Mouse (Mus musculus): Measurements from ENCODE around the gene Csf2rb.
A peak's percentile ranks its signal among the peaks of the same experiment; 100 is the strongest.
"Not testable (repeated sequence)": the region's sequence is repeated elsewhere in the genome, so short reads cannot be mapped to it uniquely, and the experiment has no call there.

Csf2rb gene

DNA sequence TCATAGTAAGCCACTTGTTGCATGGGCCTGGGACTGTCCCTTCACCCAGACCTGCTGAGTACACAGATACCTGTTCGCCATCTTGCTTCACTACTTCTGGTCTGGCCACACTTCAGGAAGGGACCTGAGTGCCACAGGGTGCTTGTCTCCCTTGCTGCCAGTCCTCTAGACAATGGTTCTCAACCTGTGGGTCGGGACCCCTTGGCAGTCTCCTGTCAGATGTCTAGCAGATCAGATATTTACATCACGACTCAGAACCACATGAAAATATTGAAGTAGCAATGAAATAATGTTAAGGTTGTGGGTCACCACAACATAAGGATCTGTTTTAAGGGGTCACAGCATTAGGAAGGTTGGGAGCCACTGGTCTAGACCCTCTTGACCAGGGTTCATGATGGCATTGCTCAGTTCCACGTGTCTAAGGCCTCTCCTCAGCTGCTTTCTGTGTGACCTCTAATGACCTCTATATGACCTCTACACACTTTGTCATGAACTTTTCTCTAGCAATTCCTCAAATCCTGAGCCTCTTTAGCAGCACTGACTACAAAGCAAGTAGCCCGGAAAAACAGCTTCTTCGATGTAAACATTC lies 2.3 kb downstream of the Csf2rb start:
- not testable (repeated sequence) for DNase-seq

DNA sequence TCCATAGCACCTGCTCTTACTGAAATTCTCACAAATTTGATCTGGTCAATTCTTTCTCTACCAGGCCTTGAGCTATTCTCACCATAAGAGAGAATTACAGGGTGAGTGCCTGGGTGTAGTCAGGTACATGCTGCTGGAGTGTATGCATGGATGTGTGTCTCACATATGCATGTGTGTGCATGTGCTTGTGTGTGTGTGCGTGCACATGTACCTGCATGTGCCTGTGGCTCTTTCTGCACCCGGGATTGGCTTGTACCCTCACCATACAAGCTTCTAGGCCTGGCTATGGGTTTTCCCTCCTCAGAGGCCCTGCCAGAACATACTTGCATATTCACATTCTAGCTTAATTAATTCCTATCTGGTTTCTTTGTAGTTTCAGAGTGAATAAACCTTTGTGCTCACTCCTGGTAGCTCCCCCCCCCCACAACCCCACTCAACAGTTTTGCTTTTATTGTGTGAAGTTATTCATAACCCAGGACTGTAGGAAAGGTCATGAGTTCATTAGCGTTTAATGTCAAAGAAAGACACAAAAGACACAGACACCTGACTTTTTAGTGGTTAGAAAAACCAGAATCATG lies 3.1 kb downstream of the Csf2rb start:
- no peak for DNase-seq

DNA sequence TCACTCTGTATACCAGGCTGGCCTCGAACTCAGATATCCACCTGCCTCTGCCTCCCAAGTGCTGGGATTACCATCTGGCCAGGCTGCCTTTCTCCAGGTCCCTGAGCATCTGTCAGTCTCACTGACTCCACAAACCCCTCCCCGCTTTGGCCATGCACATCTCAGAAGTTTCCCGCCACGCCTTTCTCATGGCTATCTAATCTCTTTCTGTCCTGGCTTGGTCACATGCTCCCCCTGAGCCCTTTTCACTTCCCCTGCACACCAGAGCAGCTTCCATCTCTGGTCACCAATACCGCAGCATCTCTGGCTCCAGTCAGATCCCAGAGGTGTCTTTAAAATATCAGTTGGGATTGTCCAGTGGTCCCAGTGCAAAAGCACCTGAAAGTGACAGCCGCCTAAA lies 4.4 kb downstream of the Csf2rb start:
- DNase-seq = not testable (repeated sequence)

DNA sequence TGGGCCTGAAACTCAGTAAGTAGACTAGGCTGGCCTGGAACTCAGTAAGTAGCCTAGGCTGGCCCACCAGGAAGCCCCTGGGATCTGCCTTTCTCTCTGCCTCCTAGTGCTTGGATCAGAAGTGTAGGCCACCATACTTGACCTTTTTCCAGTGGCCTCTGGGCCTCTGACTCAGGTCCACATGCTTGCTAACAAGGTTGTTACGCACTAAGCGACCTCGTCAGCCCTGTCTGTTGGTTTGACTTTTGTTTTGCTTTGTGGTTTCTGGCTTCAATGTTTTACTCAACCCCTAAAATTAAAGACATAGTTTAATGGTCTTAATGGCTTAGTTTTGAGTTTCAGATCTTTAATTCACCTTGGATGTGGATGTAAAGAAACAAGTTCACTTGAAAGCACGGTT lies 5.2 kb downstream of the Csf2rb start:
- DNase-seq = no peak

DNA sequence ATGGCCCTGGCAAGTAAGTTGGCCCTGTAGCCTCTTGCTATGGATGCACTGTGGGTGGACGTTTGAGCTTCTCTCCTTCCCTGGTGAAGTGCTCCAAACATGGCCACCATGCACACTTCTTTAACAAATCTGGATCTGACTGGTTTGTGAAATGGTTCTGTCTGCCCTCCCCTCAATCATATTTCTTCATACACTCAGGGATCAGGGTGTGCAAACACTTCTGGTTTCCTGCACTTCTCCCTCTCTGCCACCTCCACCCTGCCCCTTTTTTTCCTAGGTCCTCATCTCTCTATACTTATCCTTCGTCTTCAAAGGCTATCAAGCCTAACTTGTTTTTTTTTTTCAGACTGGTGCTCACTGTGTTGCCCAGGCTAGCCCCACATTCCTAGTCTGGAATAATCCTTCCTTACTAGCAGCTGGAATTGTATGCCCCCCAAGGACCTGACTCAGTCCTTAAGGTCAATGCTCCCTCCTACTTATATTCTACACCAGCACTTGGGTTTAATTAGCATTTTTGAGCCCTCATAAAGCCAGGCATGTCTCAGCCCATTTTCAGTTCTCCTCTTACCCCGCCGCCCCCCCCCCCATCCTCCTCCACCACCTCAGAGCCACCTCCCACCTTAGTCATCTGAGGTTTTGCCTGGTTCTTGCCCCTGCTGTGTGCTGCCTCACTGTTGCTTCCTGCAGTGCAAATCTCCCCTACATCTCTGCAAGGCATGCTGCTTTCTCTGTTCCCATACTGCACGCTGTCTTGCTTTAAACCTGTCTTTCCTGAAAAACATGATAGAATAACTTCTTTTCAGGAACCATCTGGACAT lies 6.2 kb downstream of the Csf2rb start:
- no peak for DNase-seq

DNA sequence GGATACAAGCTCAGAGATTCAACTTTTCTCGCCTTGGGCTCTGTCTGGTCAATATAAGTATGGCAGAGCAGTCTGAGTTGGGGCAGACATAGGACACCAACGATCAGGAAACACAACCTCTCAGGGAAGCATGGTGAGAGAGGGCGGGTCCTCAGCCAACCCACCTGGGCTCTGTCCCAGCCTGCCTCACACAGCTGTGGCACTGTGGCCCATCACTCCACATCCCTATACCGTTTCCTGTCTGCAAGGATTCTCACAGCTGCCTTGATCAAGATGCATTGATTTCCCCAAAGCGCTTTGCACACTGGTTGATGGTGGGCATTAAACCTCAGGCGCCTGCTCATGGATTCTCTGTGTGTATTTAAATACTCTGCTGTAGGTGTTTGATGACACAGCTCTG lies 7.4 kb downstream of the Csf2rb start:
- no peak for DNase-seq

DNA sequence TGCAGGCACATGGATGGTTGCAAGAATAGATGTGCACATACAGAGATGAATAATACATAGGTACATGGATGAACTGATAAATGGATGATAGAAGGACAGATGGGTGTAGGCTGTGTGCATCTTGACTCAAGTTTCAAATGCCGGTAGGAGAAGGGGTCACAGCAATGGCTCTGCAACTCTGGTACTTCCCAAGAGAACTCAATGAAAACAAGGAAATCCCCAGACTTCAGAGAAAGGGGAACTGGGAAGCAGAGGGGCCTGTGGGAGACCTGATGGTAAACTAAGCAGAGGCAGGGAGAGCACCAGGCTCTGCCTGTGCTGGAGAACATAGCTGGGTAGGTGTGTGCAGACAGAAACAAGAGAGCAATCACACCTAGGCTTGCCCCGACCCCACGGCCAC lies 8.8 kb downstream of the Csf2rb start:
- no peak for DNase-seq

DNA sequence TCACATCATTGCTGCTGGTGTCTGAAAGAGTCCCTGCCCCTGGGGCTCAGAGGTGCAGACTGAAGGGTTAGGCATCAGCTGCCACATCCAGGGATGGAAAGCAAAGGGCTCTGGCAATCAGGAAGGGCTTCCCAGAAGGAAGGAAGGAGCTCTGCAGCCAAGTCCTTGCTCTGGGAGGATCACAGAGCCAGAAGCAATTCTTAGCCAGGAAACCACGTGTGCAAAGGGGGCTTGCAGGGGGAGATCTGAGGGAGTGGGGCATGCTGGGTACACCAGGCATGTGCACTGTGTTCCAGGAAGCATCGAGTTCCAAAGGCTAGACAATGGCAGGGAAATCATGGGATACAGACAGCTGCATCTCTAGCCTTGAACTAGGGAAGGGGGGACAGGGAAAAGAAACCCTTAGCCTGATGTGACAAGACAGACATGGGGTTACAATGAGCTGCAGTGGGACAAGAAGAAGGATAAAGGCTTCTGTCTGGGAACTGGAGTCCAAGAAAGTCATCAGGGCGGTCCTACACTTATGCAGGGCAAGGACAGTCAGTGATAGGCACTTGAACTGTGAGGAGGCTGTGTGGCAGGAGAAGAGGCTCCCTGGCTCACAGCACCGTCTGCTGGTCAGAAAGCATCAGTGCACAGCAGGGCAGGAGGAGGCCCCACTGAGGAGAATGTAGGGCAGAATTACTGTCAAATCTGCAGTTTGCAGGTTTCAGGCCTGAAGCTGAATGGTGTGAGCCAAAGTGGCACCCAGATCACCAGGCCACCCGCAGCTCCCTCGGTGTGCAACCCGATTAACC lies 14.3 kb downstream of the Csf2rb start:
- DNase-seq = peak; percentile 63

DNA sequence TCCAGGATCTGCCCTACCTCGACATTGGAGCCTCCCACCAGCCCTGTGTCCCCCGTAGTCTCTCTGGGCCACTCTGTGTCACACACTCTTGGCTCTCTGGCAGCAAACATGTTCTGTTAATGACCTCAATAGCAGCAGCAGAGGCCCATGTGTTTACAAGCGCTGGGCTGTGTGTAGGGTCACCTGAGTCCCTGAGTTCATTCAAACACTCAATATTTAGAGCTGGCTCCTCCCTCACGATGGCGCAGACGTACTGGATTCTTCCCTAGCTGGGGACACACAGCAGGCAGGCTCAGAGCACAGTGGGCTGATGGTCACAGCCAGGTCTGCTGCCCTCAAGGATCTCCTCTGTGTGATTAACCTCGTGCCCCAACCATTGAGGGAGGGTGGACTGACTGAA lies 15.4 kb downstream of the Csf2rb start:
- not testable (repeated sequence) for DNase-seq

DNA sequence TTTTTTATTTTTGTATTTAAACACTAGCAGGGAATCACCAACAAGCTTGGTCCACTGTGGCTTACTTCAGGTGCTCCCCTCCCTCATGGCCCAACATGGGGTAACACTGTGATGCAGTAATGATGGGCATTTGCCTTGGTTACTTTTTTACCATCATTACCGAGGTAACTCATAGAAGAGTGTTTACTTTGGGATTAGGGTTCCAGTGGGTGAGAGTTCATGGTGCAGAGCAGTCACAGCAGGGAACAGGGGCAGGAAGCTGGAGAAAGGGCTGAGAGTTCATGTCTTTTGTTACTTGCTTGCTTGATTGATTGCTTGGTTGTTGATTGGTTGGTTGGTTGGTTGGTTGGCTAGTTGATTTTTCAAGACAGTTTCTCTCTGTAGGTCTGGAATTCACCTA lies 18.1 kb downstream of the Csf2rb start:
- DNase-seq = no peak

DNA sequence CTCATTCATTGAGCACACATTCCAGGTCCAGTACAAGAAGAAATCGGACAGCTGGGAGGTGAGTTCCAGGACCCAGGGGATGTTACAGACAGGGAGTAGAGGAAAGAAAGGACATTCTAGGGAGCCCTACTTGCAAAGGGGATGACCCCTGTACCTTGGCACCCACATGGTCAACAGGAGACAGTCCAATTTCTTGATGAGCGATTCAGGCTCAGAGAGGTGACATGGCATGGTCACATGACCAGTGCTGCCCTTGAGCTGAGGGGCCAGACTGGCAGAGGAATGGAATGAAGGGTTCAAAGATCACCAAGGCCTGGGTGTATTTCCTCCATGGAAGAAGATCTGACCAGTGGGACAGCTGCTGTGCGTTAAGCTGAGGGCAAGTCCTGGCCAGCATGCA lies 19.0 kb downstream of the Csf2rb start:
- DNase-seq = no peak

DNA sequence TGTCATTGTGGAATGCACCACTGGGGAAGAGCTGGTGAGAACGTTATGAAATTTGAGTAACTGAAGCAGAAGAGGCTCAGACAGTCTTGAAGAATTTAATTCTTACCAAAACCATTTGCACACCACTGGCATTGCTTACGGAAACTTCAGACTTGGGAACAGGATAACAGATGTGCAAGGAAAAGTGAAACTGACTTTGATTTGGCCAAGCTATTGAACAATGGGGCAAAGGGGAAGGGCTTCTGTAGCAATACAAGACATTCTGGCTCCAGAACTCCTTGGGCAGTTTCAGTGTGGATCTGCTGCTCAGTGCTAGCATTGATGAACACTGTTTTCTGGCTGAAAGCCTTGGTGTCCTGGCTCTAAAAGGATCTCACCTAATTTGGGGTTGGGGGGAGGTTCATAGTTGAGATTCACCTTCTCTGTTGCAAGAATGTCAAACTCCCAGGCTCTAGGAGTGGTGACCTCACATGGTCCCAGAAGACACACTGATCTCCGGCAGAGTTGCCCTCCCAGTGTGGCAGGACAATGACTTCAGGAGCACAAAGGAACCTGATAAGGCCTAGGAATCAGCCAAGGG lies 26.1 kb downstream of the Csf2rb start:
- DNase-seq = no peak

DNA sequence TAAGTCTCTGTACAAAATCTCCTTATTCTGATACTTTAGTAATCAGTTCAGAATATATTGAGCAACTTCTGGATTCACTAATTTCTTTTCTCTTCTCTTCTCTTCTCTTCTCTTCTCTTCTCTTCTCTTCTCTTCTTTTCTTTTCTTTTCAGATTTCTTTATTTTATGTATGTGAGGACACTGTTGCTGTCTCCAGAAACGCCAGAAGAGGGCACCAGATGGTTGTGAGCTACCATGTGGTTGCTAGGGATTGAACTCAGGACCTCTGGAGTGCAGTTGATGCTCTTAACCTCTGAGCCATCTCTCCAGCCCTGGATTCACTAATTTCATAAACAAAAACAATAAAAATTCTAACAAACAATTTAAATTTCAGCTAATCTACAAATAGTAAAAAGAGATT lies 29.4 kb downstream of the Csf2rb start:
- DNase-seq = peak; percentile 35

DNA sequence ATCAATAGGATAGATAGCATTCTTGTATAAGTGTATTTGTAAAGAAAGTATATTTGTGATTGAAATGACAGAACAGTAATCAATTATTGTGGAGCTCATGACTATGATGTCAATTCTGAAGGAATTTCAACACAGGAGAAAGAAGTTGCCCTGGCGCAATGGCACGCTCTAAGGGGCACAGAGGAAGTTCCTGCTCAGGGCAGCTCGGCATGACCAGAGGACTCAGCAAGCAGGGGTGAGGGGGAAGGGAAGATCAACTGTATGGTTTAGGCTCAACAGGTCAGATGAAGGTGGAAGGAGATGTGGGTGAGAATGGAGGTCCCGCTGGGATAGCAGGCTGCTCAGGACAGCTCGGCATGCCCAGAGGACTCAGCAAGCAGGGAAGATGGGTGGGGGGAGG lies 30.0 kb downstream of the Csf2rb start:
- DNase-seq = no peak

DNA sequence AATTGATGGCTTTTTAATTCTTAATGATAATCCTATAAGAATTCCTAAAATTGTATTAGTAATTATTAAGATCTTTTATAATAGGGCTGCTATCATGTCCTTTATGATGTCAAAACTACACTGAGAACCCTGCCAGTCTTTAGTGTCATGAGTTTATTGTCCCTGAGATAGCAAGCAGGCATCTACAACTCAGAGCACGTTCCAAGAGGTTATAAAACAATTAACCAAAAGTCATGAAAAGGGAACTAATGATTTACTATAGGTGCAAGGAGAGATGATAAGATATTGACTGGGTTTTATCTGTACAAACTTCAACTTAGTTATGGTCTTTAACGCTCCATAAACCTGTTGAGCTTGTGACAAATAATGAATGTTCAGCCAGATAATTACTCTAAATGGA lies 40.4 kb downstream of the Csf2rb start:
- no peak for DNase-seq

DNA sequence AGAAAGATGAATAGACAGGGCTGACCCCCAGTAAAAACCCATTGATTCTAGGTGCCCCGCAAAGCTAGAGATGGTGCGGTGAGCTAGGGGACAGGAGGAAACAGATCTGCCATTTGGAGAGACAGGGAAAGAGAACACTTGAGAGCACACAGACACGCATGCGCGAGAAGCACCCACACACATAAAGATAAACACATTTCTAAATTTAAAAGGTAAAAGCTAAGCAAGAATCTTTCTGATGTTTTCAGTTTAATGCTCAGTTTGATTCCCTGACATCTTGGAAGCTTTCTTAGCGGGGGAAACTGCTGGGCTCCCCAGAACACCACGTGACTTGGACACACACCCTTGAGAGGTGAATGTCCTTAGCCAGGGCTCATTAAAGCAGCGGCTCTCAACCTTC lies 41.3 kb downstream of the Csf2rb start:
- DNase-seq = peak; percentile 49

DNA sequence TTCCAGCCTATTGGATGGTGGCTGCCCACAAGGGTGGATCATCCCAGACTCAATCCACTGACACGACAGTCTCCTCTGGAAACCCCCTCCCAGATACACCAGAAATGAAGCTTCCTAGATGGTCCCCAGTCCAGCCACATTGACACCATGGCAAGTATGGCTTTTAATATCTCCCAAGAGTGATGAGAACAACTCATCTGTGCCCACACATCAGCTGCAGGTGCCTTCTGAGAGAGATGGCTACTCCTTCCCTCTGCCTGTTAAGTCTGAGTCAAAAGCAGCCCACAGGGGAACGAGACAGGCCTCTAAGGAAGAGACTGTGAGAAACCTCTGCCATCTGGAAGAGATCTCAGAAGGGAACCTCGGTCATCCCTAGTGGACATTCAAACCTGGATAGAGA lies 42.3 kb downstream of the Csf2rb start:
- peak; percentile 31 for DNase-seq

DNA sequence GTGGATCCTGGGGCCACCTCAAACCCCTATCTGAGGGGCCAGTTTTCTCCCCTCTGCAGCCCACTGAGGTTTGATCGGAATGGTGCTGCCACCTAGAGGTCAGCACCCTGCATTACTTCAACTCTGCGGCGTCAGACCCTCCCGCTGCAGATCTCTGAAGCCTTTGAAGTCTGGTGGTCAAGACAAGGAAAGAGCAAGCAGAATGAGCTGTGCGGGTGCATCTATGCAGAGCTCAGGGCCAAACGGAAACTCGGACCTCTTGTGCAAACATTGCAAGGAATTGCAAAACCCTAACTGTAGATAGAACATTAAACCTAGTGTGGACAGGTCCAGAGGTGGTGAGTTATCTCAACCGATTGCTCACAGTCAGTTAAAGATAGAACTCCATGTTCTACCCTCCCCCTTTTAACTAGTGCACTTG lies 43.4 kb downstream of the Csf2rb start:
- DNase-seq = peak; percentile 24

DNA sequence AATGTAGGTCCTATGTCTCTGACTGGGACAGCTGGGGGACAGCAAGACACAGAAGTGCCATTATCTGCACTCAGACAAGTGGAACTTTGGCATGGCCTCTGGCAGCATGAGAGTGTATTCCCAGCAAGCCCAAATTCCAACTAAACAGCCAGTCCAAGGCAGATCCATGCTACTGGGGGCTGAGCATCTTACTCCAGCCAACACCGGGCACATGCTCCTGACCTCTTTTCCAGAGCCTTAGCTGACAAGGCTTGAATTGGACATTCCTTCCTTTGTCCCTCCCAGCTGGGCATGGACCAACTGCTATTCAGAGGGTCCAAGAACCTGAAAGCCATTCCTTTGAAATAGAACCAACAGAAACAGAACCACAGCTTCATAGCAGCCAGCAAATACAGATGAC lies 44.1 kb downstream of the Csf2rb start:
- DNase-seq = peak; percentile 31

DNA sequence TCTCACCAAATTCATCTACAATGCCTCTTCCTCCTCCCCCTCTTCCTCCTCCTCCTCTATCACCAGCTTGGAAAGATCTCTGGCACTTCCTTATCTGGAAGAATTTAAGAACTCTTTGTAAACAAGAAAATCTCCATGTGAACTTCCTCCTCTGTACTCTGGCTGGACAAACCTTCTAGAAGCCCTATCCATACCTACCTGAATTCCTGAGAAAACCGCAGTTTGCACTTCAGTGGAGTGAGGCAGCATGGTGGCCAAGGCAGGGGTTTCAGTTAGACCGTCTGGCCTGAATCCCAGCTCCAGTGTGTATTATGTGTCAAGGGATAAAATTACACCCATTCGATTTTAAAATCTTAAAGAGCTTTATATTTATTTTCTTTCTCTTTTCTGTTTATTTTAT lies 47.2 kb downstream of the Csf2rb start:
- no peak for DNase-seq

DNA sequence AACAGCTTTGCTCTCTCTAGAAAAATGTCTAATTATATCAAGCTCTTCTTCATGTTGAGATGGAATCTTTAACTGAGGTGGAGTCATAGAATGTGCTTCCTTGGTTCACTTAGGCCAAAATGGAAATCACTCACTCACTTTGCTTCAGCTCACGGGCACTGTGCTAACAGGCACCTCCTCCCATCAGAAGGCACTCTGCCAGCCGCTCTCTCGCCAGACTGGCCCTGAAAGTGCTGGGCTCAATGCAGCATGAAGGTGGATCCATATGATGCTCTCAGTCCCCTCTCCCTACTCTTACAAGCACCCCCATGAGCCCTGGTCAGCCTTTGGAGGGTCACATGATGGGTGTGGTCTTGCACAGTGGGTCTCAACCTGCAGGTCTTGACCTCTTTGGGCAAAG lies 48.7 kb downstream of the Csf2rb start:
- peak; percentile 32 for DNase-seq

DNA sequence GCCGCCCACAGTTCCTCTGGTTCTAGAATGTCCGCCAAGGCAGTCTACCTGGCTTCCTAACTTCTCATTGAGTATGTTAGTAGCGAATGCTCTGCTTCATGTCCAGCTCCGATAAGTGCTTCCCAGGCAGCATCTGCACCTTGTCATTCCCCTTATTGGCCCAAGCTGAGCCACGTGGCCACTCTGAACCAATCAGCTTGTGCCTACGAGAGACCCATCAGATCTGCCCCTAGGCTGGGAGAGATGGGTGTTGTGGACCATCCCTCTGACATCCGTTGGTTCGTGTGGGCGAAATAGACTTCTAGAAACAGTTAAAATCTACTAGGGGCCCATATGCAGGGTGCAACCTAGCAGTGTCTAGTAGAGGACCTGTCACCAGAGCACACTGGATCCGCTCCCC lies 52.3 kb downstream of the Csf2rb start:
- no peak for DNase-seq

DNA sequence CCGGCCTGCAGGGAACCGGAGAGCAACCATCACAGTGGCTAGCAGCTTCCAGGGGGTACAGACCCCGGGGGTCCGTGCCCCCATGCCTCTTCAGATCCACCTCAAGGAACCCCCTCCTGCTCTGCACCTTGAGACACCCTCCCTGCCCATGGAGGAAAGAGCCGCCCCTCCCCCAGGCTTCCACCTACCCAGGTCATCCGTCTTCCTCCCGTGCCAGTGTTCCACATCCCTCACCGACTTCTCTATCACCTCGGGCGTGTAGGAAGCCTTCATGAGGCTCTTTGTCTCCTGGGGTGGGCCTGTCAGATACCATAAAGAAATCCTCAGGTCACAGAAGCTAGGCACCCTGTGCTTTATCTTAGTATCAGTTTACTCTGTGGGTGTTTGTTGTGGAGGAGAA lies 53.0 kb downstream of the Csf2rb start:
- no peak for DNase-seq
